Mouse (Mus musculus) liver, postnatal 0 days (tissue): ENCODE data around the gene Psmc3ip.

ENCODE experiments used
- CTCF ChIP-seq: sonication (generic); IDR thresholded peaks from 2 replicates; pipeline ENCODE4 v1.5.1; 2016; ENCODE audit warnings: antibody characterized with exemption, low read depth
- EP300 ChIP-seq: IDR thresholded peaks from 2 replicates; pipeline ENCODE4 v1.6.1; 2016; ENCODE audit warnings: antibody characterized with exemption, low read depth, mild to moderate bottlenecking

- TF ChIP-seq CTCF = no peak
- no peak for TF ChIP-seq EP300
These were observed 42.3 kb downstream of the Psmc3ip start for GRCm38 (mm10) chr11:101052751-101053473.
